In the genomic region with DNA sequence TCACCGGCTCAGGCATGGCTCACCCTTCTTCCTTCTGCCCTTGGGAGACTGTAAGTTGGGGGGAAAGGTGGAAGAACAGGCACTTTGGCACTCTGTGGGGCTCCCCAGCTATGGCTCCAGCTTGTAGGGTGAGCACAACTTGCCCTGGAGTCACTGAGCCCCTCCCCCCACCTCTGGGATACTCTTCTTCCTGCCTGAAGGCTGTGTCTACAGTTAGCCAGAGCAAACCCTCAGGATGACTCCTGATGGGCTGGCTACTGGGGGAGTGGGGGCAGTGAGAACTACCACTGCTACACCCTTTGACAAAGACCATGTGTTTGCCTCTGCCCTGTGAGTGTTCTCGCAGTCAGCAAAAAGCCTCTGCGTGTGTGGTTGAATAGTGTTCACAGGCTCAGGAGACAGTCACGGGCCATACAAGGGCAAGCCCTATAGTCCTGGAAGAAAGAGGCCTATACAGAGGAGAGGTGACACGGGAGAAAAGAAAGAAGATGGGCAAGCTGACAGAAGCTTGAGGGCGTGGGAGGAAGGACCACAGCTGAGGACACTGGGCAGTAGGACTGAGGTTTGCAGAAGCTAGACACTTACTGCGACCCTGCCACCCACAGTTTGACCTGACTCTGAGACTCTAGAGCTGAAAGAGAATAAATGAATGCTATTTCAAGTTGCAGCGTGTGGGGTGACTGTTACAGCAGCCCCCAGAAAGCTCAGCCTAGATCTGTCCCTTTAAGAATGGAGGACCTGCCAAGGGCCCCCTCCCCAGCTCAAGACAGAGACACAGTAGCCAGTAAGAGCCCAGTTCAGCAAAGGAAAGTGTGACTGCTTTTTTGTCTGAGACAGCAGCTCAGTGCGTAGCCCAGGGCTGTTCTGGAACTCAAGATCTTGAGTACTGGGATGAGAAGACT, we compare ENCODE assay signal across 13 mouse cellular contexts. TPM values are rescaled to one million over a fixed set of nuclear protein-coding genes. Genes with fewer than 3 reads are reported as not detected.
DNase-seq lines count a peak whose midpoint lies in the region; ATAC-seq and TF ChIP-seq lines count a peak whose summit lies in the region.
"Had no signal": no experiment of that assay in that cellular context is flagged by ENCODE, and none has a peak within 500 bp of the region (broad histone marks: within the 10 kb centered on the region; RNA-seq: fewer than 3 reads in every experiment).

No protein-coding gene starts in this region.

- H3K27ac ChIP-seq in intestine, embryonic 14.5 days (ENCODE audit: low read depth) = peak overlapping the region; percentile 11; the same call in 1 of the 2 replicates
- no peak overlapping the region for H3K27ac ChIP-seq in intestine, postnatal 0 days (ENCODE audit: low read depth, low read length)
- H3K27ac ChIP-seq in embryonic facial prominence, embryonic 11.5 days (replicated peaks; ENCODE audit: low read depth, low read length) = 0 out of 2 replicates have a peak overlapping the region, but pooled peaks have one; percentile 28
- H3K27ac ChIP-seq in hindbrain, embryonic 11.5 days (ENCODE audit: low read depth, low read length) = peak overlapping the region; percentile 76
- H3K27ac ChIP-seq in midbrain, embryonic 13.5 days = peak overlapping the region; percentile 91
- H3K27ac ChIP-seq in liver, embryonic 11.5 days (ENCODE audit: low read depth, low read length) = no peak overlapping the region
- H3K27ac ChIP-seq: heart, embryonic 15.5 days had no signal

- no peak overlapping the region for H3K9ac ChIP-seq in intestine, embryonic 14.5 days (ENCODE audit: low read length)
- no peak overlapping the region for H3K9ac ChIP-seq in intestine, postnatal 0 days (ENCODE audit: low read depth, low read length)
- no peak overlapping the region for H3K9ac ChIP-seq in embryonic facial prominence, embryonic 11.5 days (replicated peaks; ENCODE audit: low read length)
- H3K9ac ChIP-seq in hindbrain, embryonic 11.5 days (ENCODE audit: low read depth, low read length) = peak overlapping the region; percentile 16; the same call in 1 of the 2 replicates
- H3K9ac ChIP-seq in midbrain, embryonic 13.5 days (replicated peaks) = 0 out of 2 replicates have a peak overlapping the region, but pooled peaks have one; percentile 7
- H3K9ac ChIP-seq in liver, embryonic 11.5 days (ENCODE audit: low read depth, low read length) = no peak overlapping the region
- H3K9ac ChIP-seq: heart, embryonic 15.5 days had no signal

- no peaks in the 10 kb centered on the region for H3K9me3 ChIP-seq in intestine, embryonic 14.5 days (ENCODE audit: control insufficient read depth, low read length)
- H3K9me3 ChIP-seq in intestine, postnatal 0 days (ENCODE audit: control insufficient read depth) = no peaks in the 10 kb centered on the region
- no peaks in the 10 kb centered on the region for H3K9me3 ChIP-seq in embryonic facial prominence, embryonic 11.5 days (replicated peaks; ENCODE audit: control insufficient read depth, low read length)
- H3K9me3 ChIP-seq in hindbrain, embryonic 11.5 days (ENCODE audit: control insufficient read depth, low read length) = no peaks in the 10 kb centered on the region
- no peaks in the 10 kb centered on the region for H3K9me3 ChIP-seq in midbrain, embryonic 13.5 days
- H3K9me3 ChIP-seq in liver, embryonic 11.5 days (ENCODE audit: control insufficient read depth, low read length) = no peaks in the 10 kb centered on the region
- H3K9me3 ChIP-seq: heart, embryonic 15.5 days had no signal

- H3K4me3 ChIP-seq in intestine, embryonic 14.5 days (ENCODE audit: low read depth, low read length) = no peak overlapping the region
- H3K4me3 ChIP-seq in intestine, postnatal 0 days (ENCODE audit: low read depth, low read length) = no peak overlapping the region
- H3K4me3 ChIP-seq in embryonic facial prominence, embryonic 11.5 days (ENCODE audit: low read depth, low read length) = no peak overlapping the region
- H3K4me3 ChIP-seq in hindbrain, embryonic 11.5 days (ENCODE audit: low read depth, low read length) = no peak overlapping the region
- no peak overlapping the region for H3K4me3 ChIP-seq in midbrain, embryonic 13.5 days (replicated peaks)
- H3K4me3 ChIP-seq in liver, embryonic 11.5 days (ENCODE audit: low read depth, low read length) = no peak overlapping the region
- H3K4me3 ChIP-seq: heart, embryonic 15.5 days had no signal

- peaks cover 26% of the 10 kb centered on the region for H3K4me1 ChIP-seq in intestine, embryonic 14.5 days (replicated peaks; ENCODE audit: control insufficient read depth, insufficient read depth, low read length)
- H3K4me1 ChIP-seq in intestine, postnatal 0 days (replicated peaks; ENCODE audit: control insufficient read depth, insufficient read depth, low read length) = no peaks in the 10 kb centered on the region
- no peaks in the 10 kb centered on the region; the same call in 1 of the 2 replicates for H3K4me1 ChIP-seq in embryonic facial prominence, embryonic 11.5 days (ENCODE audit: control insufficient read depth, insufficient read depth, low read length)
- peaks cover 8% of the 10 kb centered on the region for H3K4me1 ChIP-seq in hindbrain, embryonic 11.5 days (replicated peaks; ENCODE audit: control insufficient read depth, insufficient read depth, low read length)
- peaks cover 38% of the 10 kb centered on the region for H3K4me1 ChIP-seq in midbrain, embryonic 13.5 days (replicated peaks)
- H3K4me1 ChIP-seq in liver, embryonic 11.5 days (replicated peaks; ENCODE audit: control insufficient read depth, insufficient read depth, low read length) = peaks cover 45% of the 10 kb centered on the region

- ATAC-seq in intestine, embryonic 14.5 days (replicated peaks; ENCODE audit: low FRiP score, low TSS enrichment, low read depth) = 0 out of 2 replicates have a peak, but pooled peaks have one; percentile 11
- ATAC-seq in intestine, postnatal 0 days = no peak
- ATAC-seq in embryonic facial prominence, embryonic 11.5 days (replicated peaks; ENCODE audit: insufficient number of reproducible peaks, low FRiP score, low TSS enrichment, low read depth) = peak; percentile 30; the same call in 1 of the 2 replicates
- ATAC-seq in hindbrain, embryonic 11.5 days (ENCODE audit: low FRiP score) = peak; percentile 43; the same call in 1 of the 2 replicates
- ATAC-seq in midbrain, embryonic 13.5 days = peak; percentile 15
- ATAC-seq in liver, embryonic 11.5 days (replicated peaks; ENCODE audit: low FRiP score) = no peak
- ATAC-seq: Patski had no signal

- TF ChIP-seq CTCF in intestine, postnatal 0 days (IDR thresholded peaks at IDR 0.05; ENCODE audit: low read depth) = no peak

- 39% methylated on average over 9 of the region's 9 CpGs for WGBS in intestine, embryonic 14.5 days
- WGBS in intestine, postnatal 0 days = 66% methylated on average over 9 of the region's 9 CpGs
- 34% methylated on average over 9 of the region's 9 CpGs for WGBS in embryonic facial prominence, embryonic 11.5 days
- WGBS in hindbrain, embryonic 11.5 days = 39% methylated on average over 9 of the region's 9 CpGs
- WGBS in midbrain, embryonic 13.5 days = 51% methylated on average over 9 of the region's 9 CpGs
- 56% methylated on average over 9 of the region's 9 CpGs for WGBS in liver, embryonic 11.5 days

- DNase-seq in intestine, embryonic 14.5 days (ENCODE audit: low spot score) = no peak
- DNase-seq in embryonic facial prominence, embryonic 11.5 days (ENCODE audit: low spot score) = no peak
- peak; percentile 39 for DNase-seq in hindbrain, embryonic 11.5 days (ENCODE audit: low spot score)
- no peak for DNase-seq in liver, embryonic 11.5 days (ENCODE audit: low spot score)
- no peak for DNase-seq in adrenal gland, adult 2 months
- no peak for DNase-seq in frontal cortex, postnatal 25 days (ENCODE audit: low spot score in 2 of 2)
- DNase-seq: kidney, postnatal 36 days; left cerebral cortex, postnatal 4 days; right cerebral cortex, adult 18-20 months had no signal

- no peaks in the 10 kb centered on the region for H3K27me3 ChIP-seq in intestine, embryonic 14.5 days (replicated peaks; ENCODE audit: control insufficient read depth, insufficient read depth, low read length)
- H3K27me3 ChIP-seq in intestine, postnatal 0 days (replicated peaks; ENCODE audit: control insufficient read depth, insufficient read depth, low read length) = no peaks in the 10 kb centered on the region
- H3K27me3 ChIP-seq in embryonic facial prominence, embryonic 11.5 days (ENCODE audit: control insufficient read depth, insufficient read depth, low read length) = no peaks in the 10 kb centered on the region
- no peaks in the 10 kb centered on the region for H3K27me3 ChIP-seq in hindbrain, embryonic 11.5 days (ENCODE audit: control insufficient read depth, insufficient read depth, low read length)
- H3K27me3 ChIP-seq in midbrain, embryonic 13.5 days = no peaks in the 10 kb centered on the region
- H3K27me3 ChIP-seq in liver, embryonic 11.5 days (replicated peaks; ENCODE audit: control insufficient read depth, insufficient read depth, low read length) = no peaks in the 10 kb centered on the region
- H3K27me3 ChIP-seq: heart, embryonic 15.5 days; Patski had no signal

- no peaks in the 10 kb centered on the region for H3K36me3 ChIP-seq in intestine, embryonic 14.5 days (ENCODE audit: control insufficient read depth, insufficient read depth, low read length)
- no peaks in the 10 kb centered on the region for H3K36me3 ChIP-seq in intestine, postnatal 0 days (ENCODE audit: control insufficient read depth, insufficient read depth)
- H3K36me3 ChIP-seq in embryonic facial prominence, embryonic 11.5 days (replicated peaks; ENCODE audit: control insufficient read depth, insufficient read depth, low read depth, low read length) = no peaks in the 10 kb centered on the region
- no peaks in the 10 kb centered on the region for H3K36me3 ChIP-seq in hindbrain, embryonic 11.5 days (ENCODE audit: control insufficient read depth, insufficient read depth, low read length)
- H3K36me3 ChIP-seq in midbrain, embryonic 13.5 days = no peaks in the 10 kb centered on the region
- H3K36me3 ChIP-seq in liver, embryonic 11.5 days (ENCODE audit: control insufficient read depth, insufficient read depth, low read length) = no peaks in the 10 kb centered on the region
- H3K36me3 ChIP-seq: heart, embryonic 15.5 days had no signal

- H3K4me2 ChIP-seq in intestine, embryonic 14.5 days (ENCODE audit: low read length) = no peak overlapping the region
- H3K4me2 ChIP-seq in intestine, postnatal 0 days (replicated peaks; ENCODE audit: low read depth) = no peak overlapping the region
- no peak overlapping the region for H3K4me2 ChIP-seq in embryonic facial prominence, embryonic 11.5 days (ENCODE audit: low read depth, low read length)
- H3K4me2 ChIP-seq in hindbrain, embryonic 11.5 days (replicated peaks; ENCODE audit: low read depth, low read length) = no peak overlapping the region
- no peak overlapping the region for H3K4me2 ChIP-seq in midbrain, embryonic 13.5 days (replicated peaks)
- no peak overlapping the region for H3K4me2 ChIP-seq in liver, embryonic 11.5 days
- H3K4me2 ChIP-seq: heart, embryonic 15.5 days had no signal

RNA-seq across cellular contexts. Expression of a gene that starts 9.7 kb away (rescaled TPM):
- 28.2 and 31.2 TPM in 2 replicates for polyA plus RNA-seq in intestine, embryonic 14.5 days (2014; fragmentation: Nextera tagmentation; extraction: Ambion mirVana)
- polyA plus RNA-seq in intestine, postnatal 0 days (2015; fragmentation: Nextera tagmentation; extraction: Ambion mirVana) = 10.1 and 10.6 TPM in 2 replicates
- 21.0 and 24.8 TPM in 2 replicates for polyA plus RNA-seq in embryonic facial prominence, embryonic 11.5 days (2014; fragmentation: Nextera tagmentation; extraction: Ambion mirVana)
- polyA plus RNA-seq in hindbrain, embryonic 11.5 days (2014; fragmentation: Nextera tagmentation; extraction: Ambion mirVana) = 22.6 and 28.1 TPM in 2 replicates
- polyA plus RNA-seq in midbrain, embryonic 13.5 days (2015; fragmentation: Nextera tagmentation; extraction: Ambion mirVana) = 32.7 and 33.8 TPM in 2 replicates
- 18.6 and 24.2 TPM in 2 replicates for polyA plus RNA-seq in liver, embryonic 11.5 days (2014; fragmentation: Nextera tagmentation; extraction: Ambion mirVana)
- total RNA-seq in adrenal gland, adult 2 months (2021) = 10 to 100 TPM; 41.4 to 46.7 TPM
- 72.1 and 82.5 TPM in 2 replicates for polyA plus RNA-seq in adrenal gland, adult 2 months (2012; rRNA removed)

RNA-seq across cellular contexts. Expression of a gene that starts 48.9 kb away (rescaled TPM):
- 9.1 and 12.5 TPM in 2 replicates for polyA plus RNA-seq in intestine, embryonic 14.5 days (2014; fragmentation: Nextera tagmentation; extraction: Ambion mirVana)
- 4.2 and 5.0 TPM in 2 replicates for polyA plus RNA-seq in intestine, postnatal 0 days (2015; fragmentation: Nextera tagmentation; extraction: Ambion mirVana)
- polyA plus RNA-seq in embryonic facial prominence, embryonic 11.5 days (2014; fragmentation: Nextera tagmentation; extraction: Ambion mirVana) = 6.1 and 7.3 TPM in 2 replicates
- 5.1 and 7.2 TPM in 2 replicates for polyA plus RNA-seq in hindbrain, embryonic 11.5 days (2014; fragmentation: Nextera tagmentation; extraction: Ambion mirVana)
- polyA plus RNA-seq in midbrain, embryonic 13.5 days (2015; fragmentation: Nextera tagmentation; extraction: Ambion mirVana) = 5.6 and 6.9 TPM in 2 replicates
- 9.4 and 12.6 TPM in 2 replicates for polyA plus RNA-seq in liver, embryonic 11.5 days (2014; fragmentation: Nextera tagmentation; extraction: Ambion mirVana)
- total RNA-seq in adrenal gland, adult 2 months (2021) = 10 to 100 TPM in 1 of 2 experiments, 1 to 10 TPM in 1; 8.4 to 12.5 TPM
- polyA plus RNA-seq in adrenal gland, adult 2 months (2012; rRNA removed) = 11.2 and 13.1 TPM in 2 replicates

Comparison
In these comparisons a context has a peak if more than half of its experiments do, and no peak if none do; other contexts are left out.
1. ATAC-seq: peak in intestine, embryonic 14.5 days (single experiment), embryonic facial prominence, embryonic 11.5 days (single experiment), hindbrain, embryonic 11.5 days (single experiment) and midbrain, embryonic 13.5 days (single experiment); none in intestine, postnatal 0 days (single experiment) and liver, embryonic 11.5 days (single experiment).
2. H3K27ac ChIP-seq: peak in intestine, embryonic 14.5 days (single experiment), embryonic facial prominence, embryonic 11.5 days (single experiment), hindbrain, embryonic 11.5 days (single experiment) and midbrain, embryonic 13.5 days (single experiment); none in intestine, postnatal 0 days (single experiment) and liver, embryonic 11.5 days (single experiment).
3. H3K9ac ChIP-seq: peak in hindbrain, embryonic 11.5 days (single experiment) and midbrain, embryonic 13.5 days (single experiment); none in intestine, embryonic 14.5 days (single experiment), intestine, postnatal 0 days (single experiment), embryonic facial prominence, embryonic 11.5 days (single experiment) and liver, embryonic 11.5 days (single experiment).